Mouse (Mus musculus): ENCODE measurements around the gene Tfap2a.

Tfap2a gene

DNA sequence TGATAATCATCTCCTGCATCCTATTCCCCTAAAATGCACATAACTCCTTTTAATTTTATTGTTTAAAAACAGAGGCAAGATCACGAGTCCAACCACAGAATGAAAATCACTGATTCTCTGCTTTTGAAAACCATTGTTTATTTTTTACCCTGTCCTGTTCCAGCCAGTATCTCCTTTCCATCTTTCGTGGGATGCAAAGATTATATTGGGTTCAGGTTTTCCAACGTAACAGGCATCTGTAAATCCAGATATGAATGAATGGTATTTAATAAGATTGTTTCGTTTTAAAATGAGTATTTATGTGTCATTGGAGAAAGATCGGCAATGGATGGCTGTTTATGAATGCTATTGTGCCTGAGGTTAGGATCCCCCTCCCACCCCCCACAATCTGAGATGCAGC, 24.5 kb downstream of the Tfap2a start:
- in situ Hi-C loops (cut with MboI; ENCODE audit: low sequenced_read_pairs) = no loop called here

DNA sequence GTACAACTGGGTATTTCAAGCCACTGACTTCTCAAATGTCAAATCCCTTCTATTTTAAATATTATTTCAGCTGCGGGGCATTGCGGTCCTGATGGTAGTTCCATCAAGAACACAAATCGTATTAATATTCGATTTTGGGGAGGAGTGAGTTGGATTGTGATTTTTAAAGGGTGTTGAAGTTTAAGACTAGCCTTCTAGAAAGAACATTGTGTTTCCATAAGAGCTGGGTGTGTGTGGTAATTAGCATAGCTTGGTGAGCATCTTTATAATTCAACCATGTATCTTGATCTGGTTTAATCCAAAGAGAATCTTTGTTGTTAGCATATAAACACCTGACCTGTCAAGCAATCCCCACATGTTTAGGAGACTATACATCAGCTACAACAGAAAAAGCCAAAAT, 24.9 kb downstream of the Tfap2a start:
- in situ Hi-C loops (cut with MboI; ENCODE audit: low sequenced_read_pairs) = no loop called here

DNA sequence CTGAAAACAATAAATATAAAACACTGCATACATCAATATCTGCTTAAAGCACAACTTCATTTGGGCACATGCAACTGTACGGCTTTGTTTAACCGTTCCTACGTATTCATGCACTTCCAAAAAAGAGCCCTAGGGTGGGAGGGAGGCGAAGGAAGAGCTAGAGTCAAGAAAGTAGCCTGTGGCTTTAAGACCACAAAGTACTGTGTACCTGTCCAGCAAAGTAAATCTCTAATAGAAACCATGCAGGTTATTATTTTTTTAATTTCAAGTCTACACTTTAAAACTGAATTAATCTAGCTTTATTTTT, 25.7 kb downstream of the Tfap2a start:
- in situ Hi-C loops (cut with MboI; ENCODE audit: low sequenced_read_pairs) = no loop called here

DNA sequence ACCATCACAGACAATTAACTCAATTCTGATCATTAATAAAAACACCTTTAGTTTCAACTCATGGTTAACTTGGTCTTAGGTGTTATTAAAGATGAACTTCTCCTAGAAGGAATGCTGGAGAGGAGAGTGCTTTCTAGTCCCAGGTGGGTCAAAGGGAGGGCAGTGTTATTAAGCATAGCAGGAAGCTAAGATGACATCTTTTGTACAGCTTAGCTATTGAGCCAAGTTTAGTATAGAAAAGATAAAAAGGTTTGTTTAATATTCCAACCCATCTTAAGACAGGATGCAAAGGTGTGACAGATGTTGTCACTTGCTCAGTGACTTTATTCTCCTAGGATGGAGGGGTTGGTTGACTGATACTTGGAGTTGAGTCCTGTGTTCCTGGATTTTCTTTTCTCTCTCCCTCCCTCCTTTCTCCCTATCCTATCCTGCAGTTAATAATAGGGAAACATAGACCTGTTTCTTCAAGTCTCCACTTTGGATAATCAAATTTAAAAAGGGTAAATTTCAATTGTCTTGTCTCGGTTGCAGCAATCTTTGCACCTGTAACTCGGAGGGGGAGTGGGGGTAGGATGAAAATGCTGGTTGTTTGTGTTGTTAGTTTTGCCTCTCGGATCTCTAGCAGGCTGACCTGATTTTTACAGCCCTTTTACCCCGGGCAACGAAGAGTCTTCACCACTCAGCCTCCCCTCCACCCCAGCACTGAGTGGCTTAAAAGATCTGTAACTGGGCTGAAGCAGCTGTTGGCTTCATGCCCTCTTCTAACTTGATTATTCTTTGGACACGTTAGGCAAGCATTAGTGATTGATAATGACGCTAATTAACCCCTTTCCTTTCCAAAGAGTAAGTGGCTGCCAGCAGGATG, 26.3 kb downstream of the Tfap2a start:
- in situ Hi-C loops (cut with MboI; ENCODE audit: low sequenced_read_pairs) = no loop called here

DNA sequence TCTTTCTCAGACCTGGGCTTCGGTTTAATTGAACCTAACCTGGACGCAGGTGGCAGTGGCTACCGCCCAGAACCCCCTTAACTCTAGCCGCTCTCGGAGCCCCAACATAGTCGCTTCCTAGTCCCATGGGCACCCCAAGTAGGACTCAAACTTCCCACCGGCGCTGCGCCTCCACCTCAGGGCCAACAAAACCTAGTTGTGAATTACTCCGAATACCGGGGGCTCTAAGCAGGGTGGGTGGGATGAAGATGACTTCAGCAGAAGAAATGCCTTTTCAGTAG, 28.2 kb downstream of the Tfap2a start:
- in situ Hi-C loops (cut with MboI; ENCODE audit: low sequenced_read_pairs) = no loop called here

DNA sequence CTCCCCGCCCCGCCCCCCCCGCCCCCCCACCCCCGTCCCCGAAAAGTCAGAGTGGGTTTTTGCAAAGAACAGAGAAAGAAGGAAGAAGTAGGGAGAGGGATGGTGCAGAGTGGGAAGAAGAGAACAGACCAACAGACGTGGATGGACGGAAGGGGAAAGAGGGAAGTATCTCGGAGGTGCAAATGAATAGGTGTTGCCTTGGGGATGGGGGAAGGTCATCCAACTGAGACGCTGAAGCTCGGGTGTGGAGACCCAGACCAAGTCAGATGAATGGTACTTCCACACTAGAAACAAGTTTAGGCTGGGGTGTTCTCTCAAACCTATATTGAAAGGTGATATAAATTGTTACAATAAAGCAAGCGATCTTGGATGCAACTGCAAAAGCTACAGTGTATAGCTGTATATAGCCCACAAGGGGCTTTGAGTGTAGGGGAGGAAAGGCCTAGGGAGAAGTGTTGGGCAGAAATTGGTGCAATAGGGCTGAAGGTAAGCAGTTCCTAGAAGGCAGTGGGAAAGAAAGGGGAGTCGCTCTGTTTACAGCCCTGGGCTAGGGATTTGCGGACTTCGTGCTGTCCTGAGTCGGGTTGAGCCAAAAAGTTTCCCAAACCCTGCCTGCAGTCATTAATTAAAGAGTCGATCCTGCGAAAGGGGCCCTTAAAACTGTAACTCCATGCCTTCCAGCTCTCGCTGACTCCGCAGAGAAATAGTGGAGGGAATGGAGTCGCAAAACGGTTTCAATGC, 28.7 kb downstream of the Tfap2a start:
- in situ Hi-C loops (cut with MboI; ENCODE audit: low sequenced_read_pairs) = no loop called here

DNA sequence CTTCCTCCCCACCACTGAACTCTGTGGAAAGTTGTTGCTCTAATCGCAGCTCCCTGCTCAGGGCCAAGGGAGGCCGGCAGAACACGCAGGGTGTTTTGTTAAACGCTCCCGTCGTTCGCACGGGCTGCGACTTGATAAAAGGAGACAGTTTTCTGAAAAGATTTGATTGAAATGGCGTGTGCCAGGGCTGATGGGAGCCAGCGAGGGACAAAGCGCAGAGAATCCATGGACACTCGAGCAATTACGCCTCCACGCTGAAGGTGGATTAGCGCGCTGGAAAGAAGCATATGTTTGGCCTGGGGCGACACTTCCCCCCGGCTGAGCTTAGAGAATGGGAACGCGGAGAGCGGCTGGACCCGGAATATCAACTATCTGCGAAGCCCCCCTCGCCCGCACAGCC, 29.3 kb downstream of the Tfap2a start:
- in situ Hi-C loops (cut with MboI; ENCODE audit: low sequenced_read_pairs) = no loop called here

DNA sequence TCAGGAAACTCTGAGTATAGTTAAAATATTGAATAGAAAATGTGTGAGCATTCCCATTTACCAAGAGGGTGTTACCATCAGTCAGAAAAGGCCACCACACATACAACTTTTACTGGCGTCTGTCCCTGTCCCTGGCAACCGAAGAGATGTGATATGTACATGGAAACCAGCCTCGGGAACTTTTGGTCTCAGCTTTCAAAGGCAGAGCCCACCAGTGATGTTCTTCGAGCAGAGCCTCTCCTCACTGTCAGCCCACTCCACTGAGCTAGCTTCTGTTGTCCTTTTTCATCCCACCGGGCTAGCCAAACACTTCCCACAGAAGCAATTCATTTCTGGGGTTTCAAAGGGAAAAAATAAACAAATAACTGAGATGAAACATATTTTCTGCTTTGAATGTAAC, 29.9 kb downstream of the Tfap2a start:
- in situ Hi-C loops (cut with MboI; ENCODE audit: low sequenced_read_pairs) = no loop called here

DNA sequence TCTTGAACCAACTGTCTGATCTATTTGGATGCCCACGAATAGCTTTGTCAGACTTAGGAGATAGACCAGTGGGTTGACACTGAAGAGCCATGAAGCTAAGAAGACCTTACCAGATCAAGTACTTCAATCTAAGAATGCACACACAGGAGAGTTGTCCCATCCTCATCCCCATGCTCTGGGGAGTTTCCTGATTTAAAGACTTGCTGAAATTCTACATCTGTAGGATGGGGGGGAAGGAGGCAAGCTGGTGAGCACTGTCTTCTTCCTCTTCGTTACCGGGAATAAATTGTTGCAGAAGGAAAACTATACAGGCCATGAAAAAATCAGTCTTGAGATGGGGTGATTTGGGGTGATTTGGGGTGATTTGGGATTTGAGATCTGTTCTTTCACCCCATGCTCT, 30.5 kb downstream of the Tfap2a start:
- in situ Hi-C loops (cut with MboI; ENCODE audit: low sequenced_read_pairs) = no loop called here

DNA sequence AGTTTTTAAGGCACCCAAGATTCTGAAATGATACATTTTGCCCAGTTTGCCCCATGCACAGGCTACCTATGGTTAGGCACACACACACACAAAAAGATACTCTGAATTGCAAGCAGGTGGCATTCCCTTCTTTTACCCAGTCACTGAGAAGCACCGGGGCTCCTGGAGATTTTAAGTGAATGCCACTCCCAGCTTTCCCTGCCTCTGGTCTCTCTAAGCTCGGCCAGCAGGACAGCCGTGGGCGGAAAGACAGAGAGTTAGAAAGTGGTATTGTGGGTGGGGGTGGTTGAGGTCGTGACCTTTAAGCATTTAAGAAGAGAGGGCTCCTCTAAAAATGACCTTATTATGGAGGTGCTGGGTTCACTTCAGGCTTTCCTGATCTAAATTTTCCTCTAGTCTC, 31.6 kb downstream of the Tfap2a start:
- in situ Hi-C loops (cut with MboI; ENCODE audit: low sequenced_read_pairs) = no loop called here

DNA sequence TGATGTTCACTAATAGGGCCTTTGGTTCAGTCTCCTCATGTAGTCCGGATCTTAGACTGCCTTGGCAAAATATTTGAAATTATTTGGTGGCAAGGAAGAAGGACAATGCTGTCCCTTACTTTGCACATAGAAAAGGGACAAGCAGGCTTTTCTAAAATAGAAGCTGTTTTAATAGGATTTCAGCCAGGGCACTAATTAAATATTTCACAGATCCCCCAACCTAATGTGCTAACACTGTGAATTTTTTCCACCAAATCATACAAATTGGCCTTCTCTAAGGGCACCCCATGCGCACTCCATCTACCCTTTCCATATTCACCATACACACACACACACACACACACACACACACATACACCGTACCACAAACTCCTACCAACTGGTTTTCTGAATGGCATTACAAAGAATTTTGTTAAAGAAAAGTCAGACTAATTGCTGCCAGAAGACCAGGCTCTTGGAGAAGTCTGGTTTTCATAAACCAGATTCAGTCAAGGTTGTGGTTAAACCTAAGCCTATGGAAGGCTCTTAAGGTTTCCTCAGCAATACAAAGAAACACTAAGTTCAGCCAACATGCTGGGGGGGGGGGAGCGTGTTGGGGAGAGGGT, 32.3 kb downstream of the Tfap2a start:
- in situ Hi-C loops (cut with MboI; ENCODE audit: low sequenced_read_pairs) = no loop called here

DNA sequence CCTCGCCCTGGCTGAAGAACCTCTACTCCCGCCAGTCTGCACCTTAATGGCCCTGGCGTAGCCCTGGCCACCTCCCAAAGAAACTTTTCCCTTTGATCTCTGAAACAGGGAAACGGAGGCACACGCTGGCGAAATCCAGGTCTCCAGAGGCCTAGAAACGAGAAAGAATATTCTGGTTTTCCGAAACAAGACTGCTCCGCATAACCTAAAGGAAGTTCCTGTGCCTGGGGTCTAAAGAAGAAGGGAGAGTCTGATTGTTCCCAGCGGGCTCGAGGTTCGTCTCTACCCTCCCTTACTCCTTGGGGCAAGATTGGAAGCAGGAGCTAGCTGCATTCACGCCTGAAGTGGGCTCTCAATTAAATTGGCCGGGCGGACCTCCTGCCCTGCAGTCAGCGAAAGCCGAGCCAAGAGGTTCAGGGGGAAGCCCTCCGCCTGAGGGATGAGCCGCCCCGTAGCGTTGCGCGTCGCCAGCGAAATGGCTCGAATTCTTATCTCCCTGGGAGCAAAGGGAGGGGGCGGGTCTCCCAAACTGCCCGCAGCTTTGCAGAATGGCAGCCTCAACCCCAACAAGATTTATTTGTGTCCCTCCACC, 33.2 kb downstream of the Tfap2a start:
- in situ Hi-C loops (cut with MboI; ENCODE audit: low sequenced_read_pairs) = no loop called here

DNA sequence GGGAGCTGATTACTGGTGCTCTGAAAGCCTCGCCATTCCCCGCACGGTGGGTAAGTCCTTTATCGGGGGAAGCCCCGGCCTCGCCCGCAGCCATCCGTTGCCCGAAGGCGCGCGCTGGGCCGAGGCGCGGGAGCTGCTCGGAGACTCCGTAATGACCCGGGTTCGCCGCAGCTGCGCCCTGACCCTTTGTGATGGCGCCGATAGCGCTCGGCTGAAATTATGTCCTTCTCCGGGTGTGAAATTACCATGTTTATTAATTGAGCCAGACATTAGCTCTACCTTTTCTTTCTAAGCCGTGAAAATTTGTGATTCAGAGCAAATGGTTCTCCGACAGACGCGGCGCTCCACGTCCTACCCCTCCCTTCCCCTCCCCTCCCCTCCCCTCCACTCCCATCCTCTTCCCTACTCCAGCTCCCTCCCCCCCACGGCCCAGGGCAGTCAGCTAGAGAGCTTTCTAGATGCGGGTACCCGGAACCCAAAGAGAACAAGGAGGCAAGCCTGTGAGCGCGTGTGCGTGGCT, 34.1 kb downstream of the Tfap2a start:
- in situ Hi-C loops (cut with MboI; ENCODE audit: low sequenced_read_pairs) = no loop called here

DNA sequence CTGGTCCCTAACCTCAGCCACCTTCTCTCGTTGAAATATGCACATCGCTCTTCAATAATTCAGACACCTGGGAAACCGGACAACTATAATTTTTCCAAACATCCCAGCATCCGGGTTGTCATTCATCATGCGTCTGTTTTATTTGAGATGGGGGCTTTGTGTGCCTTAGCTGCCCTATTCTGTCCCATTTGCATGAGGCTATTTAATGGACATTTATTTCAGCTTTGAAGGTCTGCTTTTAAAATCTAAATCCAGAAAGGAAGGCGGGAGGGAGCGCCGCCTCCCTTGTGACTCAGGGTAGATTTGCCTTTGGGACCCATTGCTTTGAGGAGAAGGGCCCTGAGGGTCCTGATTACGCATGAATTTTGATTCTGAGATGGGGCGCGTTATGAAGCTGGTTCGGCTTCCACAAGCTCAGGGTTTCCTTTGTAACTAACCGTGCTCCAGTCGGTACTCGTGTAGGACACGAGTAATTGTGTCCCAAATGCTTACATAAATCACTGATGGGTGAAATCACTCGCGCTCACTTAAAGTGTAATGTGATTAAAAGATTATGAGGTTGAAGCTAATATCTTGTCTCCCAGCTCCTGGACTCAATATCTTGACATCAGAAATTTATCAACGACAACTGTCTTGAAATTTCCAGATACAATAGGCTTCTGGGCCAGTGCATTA, 34.9 kb downstream of the Tfap2a start:
- in situ Hi-C loops (cut with MboI; ENCODE audit: low sequenced_read_pairs) = no loop called here

DNA sequence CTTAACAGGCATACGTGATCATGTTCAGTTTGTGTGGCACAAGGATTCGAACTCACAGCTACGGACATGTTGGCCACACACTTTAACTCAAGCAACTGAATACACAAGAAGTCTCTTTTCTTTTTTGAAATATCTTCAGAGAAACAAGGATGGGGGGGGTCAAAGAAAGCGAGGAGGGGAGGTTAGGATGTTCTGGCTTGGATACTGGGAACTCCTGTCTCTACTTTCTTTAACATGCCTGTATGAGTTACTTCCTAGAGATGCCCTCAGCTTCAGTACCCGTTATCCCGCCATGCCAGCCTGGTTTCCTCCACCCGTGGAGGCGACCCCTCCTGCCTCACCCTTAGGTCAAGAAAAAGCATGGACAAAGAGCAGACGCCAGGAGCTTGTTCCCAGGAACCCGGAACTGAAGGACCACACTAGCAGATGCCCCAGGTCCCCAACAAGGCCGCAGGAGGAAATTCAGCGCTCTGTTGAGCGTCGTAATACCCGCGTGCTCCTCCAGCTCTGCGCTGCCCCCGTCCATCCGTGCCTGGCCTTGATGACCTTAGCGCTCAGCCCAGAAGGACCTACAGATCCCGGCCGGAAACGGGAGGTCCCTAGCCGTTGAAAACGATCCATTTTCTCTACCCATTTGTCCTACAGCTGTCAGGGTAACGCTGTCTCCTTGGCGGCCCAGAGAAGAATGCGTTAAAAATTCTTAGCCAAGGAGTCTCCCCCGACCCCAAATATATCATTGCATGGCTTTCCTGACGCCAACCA, 35.6 kb downstream of the Tfap2a start:
- in situ Hi-C loops (cut with MboI; ENCODE audit: low sequenced_read_pairs) = no loop called here

DNA sequence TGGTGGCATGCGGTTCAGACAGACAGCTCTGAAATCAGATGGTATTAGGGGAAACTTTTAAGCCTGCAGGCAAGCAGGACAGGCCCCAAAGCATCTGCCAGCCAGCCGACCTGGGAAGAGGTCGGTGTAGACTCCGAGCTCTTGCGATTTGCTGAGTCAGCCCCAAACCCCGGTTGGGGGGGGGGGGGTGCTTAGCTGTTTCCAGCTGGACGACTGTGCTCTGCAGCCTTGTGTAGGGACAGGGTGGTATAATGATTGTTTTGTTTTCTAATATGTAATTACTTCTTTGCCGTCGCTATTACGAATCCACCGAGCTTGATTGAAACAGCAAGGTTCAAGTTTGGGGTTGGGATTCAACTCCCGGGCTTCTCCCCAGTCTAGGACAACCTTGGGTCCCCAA, 36.5 kb downstream of the Tfap2a start:
- in situ Hi-C loops (cut with MboI; ENCODE audit: low sequenced_read_pairs) = no loop called here

DNA sequence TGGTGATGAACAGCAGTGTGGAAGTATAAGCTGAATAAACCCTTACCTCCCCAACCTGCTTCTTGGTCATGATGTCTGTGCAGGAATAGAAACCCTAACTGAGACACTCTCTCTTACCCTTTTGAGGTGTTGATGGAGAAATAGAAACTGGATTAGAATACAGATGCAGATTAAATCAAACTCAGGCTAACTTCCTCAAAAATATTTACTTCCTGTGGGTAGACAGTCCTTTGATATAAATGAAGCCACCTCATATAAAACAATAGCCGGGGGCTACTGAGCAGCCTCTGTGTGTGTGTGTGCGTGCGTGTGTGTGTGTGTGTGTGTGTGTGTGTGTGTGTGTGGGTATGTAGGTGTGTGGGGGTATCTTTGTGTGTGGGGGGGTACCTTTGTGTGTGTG, 52.4 kb downstream of the Tfap2a start:
- in situ Hi-C loops (cut with MboI; ENCODE audit: low sequenced_read_pairs) = no loop called here

DNA sequence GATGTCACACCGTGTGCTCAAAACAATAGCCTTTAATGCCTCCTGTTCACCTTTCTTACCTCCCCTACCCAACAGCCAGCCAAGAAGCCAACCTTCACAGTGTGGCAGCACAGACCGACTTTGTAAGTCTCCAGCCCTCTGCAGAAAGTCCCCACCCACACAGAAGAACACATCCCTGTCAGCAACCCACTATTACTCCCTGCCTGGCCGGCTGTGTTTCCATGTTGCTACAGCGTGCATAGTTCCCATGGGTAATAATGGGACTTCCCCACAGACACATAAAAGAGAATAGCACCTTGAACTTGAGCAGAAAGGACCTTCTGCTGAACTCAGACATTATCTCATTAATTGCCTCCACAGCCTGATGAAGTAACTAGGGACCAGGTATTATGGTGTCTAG, 61.4 kb downstream of the Tfap2a start:
- in situ Hi-C loops (cut with MboI; ENCODE audit: low sequenced_read_pairs) = no loop called here
